Mouse (Mus musculus): ENCODE data around the gene Napa. TPM values are rescaled to one million over a fixed set of nuclear protein-coding genes. Genes with fewer than 3 reads are reported as not detected.

Napa gene
- polyA plus RNA-seq, 1 experiment from 2014 or later: 216 TPM

DNA sequence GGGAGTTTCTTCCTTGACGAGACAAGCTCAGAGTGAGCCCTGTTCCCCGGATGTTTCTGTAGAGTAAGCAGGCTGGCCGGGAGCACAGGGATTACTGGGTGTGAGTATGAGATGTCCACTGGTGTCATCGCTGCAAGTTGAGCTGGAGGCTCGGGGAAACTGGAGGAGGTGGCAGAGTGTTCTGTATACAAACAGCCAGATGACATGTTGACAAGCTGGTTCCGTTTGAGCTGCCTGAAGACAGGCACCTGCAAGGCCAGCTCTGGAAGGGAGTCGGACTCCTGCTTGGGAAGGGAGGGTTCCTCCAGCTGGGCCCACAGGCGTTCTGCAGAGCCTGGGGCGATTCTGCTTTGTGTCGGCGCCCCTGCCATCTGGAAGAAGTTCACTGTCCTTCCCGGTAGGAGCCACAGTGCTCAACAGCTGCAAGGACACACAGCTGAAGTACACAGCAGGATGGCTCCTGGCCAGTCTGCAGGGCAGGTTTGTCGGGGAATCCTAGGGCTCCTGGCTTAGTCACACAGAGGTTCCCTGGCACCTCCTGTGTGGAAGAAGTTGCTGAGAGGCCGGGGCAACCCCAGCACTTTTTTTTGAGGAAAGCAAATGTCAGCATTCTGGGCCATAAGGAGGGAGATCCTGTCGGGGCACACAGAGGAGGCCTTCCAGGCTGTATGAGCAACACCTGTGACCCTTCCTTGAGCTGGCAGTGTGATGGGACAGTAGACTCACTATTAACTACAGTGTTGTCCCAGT is 3.6 kb downstream of the Napa start:
- Histone ChIP-seq H3K36me3 (peaks cover 18% of the 10 kb centered on the region), H3K27ac (no peak overlapping the region; the same call in 1 of the 2 replicates), H3K27me3 (replicated peaks) (no peaks in the 10 kb centered on the region), H3K4me2 (replicated peaks) (no peak overlapping the region), H3K4me1 (peaks cover 38% of the 10 kb centered on the region), H3K9ac (no peak overlapping the region), H3K4me3 (no peak overlapping the region), H3K9me3 (no peaks in the 10 kb centered on the region)
- ATAC-seq (ENCODE audit: low FRiP score, low read depth): no peak
- WGBS: 74% methylated on average over 15 of the region's 15 CpGs

DNA sequence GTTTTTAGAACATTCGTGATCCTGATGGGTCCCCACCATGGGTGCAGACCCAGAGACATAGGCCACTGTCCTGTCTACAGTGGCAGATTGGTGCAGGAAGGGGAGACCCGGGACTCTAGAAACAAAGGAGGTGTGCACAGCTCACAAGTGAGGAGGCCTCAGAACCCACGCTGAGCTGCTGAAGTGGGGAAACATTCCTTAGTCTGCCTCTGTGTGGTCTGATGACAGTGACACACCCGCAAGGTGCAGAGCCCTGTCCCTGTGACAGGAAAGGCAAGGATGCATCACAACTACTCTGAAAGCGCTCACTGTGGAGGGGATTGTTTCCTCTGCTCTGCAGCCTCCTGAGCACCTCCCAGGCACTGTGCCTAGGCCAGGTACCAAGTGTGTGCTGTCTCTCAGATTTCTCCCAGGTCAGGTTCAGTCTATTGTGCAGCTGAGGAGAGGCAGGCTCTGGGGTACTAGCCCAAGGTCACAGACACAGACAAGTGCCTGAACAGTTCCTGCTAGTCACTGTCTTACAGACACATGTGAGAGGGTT is 4.5 kb downstream of the Napa start:
- no peaks in the 10 kb centered on the region for H3K9me3 ChIP-seq
- ATAC-seq (ENCODE audit: low FRiP score, low read depth): no peak
- no peak overlapping the region for H3K4me3 ChIP-seq
- H3K27ac ChIP-seq: 0 out of 2 replicates have a peak overlapping the region, but pooled peaks have one; percentile 32
- no peak overlapping the region for H3K9ac ChIP-seq
- H3K4me2 ChIP-seq (replicated peaks): no peak overlapping the region
- no peaks in the 10 kb centered on the region for H3K27me3 ChIP-seq (replicated peaks)
- H3K36me3 ChIP-seq: peaks cover 26% of the 10 kb centered on the region
- H3K4me1 ChIP-seq: peaks cover 38% of the 10 kb centered on the region
- 90% methylated on average over 5 of the region's 5 CpGs for WGBS

GRCm38 (mm10) chr7:16103760-16104159 is 5.5 kb downstream of the Napa start:
- peaks cover 36% of the 10 kb centered on the region for H3K36me3 ChIP-seq
- whole genome bisulfite sequencing: 77% methylated on average over 6 of the region's 6 CpGs
- no peaks in the 10 kb centered on the region for H3K27me3 ChIP-seq (replicated peaks)
- peaks cover 38% of the 10 kb centered on the region for H3K4me1 ChIP-seq
- ATAC-seq (ENCODE audit: low FRiP score, low read depth): peak; percentile 69
- no peak overlapping the region for H3K4me3 ChIP-seq
- 0 out of 2 replicates have a peak overlapping the region, but pooled peaks have one; percentile 4 for H3K4me2 ChIP-seq (replicated peaks)
- no peak overlapping the region; the same call in 1 of the 2 replicates for H3K27ac ChIP-seq
- H3K9ac ChIP-seq: no peak overlapping the region
- H3K9me3 ChIP-seq: no peaks in the 10 kb centered on the region

DNA sequence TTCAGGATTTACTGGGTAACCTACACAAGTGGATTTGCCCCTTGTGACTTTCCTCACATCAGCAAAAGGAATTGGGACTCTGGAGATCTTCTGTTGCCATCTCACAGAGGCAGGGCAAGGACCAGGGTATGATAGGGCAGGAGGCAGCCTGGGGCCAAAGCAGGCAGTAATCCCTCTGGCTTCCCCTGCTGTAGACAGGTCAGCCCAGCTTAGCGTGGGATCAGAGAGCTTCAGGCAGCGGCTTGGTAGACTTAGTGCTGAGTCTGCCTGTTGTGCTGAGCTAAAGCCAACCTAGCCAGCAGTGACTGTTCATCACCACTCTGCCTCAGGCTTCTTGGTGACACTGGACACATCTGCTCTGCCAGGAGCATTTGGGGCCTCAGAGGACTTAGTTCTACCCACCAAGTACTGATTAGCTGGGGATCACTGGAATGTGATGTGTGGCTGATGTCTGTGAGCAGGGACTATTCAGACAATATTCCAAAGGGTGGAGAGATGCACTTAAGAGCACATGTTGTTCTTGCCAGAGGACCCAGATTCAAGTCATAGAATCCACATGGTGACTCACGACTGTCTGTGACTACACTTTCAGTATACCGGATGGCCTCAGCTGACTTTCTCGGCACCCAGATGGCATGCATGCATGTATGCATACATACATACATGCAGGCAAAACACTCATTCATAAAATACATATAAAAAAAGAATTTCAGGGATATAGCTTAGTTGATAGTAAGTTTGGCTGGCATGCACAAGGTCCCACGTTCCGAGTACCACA is 6.5 kb downstream of the Napa start:
- Histone ChIP-seq H3K4me2 (replicated peaks) (no peak overlapping the region), H3K27me3 (replicated peaks) (no peaks in the 10 kb centered on the region), H3K4me3 (no peak overlapping the region), H3K9ac (peak overlapping the region; percentile 26; the same call in 1 of the 2 replicates), H3K27ac (no peak overlapping the region), H3K36me3 (peaks cover 46% of the 10 kb centered on the region), H3K9me3 (no peaks in the 10 kb centered on the region), H3K4me1 (peaks cover 29% of the 10 kb centered on the region)
- ATAC-seq (ENCODE audit: low FRiP score, low read depth): no peak
- WGBS: 92% methylated on average over 7 of the region's 7 CpGs

DNA sequence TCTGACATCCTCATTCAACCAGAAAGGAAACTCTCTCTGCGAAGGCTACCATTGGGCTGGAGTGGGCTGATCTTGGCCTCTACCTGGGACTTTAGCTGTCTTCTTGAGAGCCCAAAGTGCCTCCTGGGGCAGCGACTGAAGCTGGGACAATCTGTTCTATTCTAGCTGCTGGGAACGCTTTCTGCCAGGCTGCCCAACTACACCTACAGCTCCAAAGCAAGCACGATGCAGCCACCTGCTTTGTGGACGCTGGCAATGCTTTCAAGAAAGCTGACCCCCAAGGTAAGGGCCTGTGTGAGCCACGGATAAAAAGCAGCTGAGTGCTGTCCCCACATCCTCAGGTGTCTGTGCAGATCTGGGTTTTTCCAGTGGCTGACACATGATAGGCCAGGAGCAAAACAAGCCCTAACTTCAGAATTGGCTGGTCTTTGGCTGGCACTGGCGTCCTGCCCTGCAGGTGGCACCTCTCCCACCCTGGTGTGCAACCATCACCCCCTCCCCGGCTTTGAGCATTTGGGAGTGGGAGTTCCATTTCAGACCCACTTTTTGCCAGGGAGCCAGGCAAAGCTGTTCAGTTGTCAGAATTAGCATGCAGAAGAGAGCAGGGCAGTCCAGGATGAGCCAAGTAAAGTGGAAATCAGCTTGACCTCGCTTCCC is 10.8 kb downstream of the Napa start:
- Histone ChIP-seq H3K4me2 (replicated peaks) (no peak overlapping the region), H3K27ac (no peak overlapping the region), H3K36me3 (peaks cover 78% of the 10 kb centered on the region), H3K4me3 (no peak overlapping the region), H3K9me3 (no peaks in the 10 kb centered on the region), H3K9ac (no peak overlapping the region), H3K27me3 (replicated peaks) (no peaks in the 10 kb centered on the region), H3K4me1 (peaks cover 8% of the 10 kb centered on the region; the same call in 1 of the 2 replicates)
- ATAC-seq (ENCODE audit: low FRiP score, low read depth): no peak
- 93% methylated on average over 9 of the region's 9 CpGs for WGBS

DNA sequence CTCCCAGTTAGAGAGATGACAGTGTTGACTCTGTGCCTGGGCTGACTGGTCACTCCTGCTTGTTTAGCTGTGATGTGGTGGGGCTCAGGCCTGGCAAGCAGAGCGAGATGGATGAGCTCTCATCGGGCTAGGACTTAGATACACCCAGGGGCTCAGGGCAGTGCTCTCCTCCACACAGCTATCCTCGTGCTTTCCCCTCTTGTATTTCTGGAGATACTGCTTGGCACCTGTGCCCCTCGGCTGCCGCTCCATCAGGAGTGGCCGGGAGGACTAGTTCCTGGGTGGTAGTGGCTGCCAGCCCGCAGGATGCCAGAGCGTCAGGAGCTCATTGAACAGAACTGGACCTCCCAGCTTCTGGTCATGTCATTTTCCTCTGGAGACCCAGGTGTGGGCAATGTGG is 11.9 kb downstream of the Napa start:
- WGBS: 95% methylated on average over 8 of the region's 8 CpGs
- H3K9me3 ChIP-seq: no peaks in the 10 kb centered on the region
- no peaks in the 10 kb centered on the region for H3K27me3 ChIP-seq (replicated peaks)
- no peak for ATAC-seq (ENCODE audit: low FRiP score, low read depth)
- no peak overlapping the region for H3K27ac ChIP-seq
- no peak overlapping the region for H3K9ac ChIP-seq
- peaks cover 81% of the 10 kb centered on the region for H3K36me3 ChIP-seq
- no peak overlapping the region for H3K4me2 ChIP-seq (replicated peaks)
- H3K4me1 ChIP-seq: no peaks in the 10 kb centered on the region
- H3K4me3 ChIP-seq: no peak overlapping the region

DNA sequence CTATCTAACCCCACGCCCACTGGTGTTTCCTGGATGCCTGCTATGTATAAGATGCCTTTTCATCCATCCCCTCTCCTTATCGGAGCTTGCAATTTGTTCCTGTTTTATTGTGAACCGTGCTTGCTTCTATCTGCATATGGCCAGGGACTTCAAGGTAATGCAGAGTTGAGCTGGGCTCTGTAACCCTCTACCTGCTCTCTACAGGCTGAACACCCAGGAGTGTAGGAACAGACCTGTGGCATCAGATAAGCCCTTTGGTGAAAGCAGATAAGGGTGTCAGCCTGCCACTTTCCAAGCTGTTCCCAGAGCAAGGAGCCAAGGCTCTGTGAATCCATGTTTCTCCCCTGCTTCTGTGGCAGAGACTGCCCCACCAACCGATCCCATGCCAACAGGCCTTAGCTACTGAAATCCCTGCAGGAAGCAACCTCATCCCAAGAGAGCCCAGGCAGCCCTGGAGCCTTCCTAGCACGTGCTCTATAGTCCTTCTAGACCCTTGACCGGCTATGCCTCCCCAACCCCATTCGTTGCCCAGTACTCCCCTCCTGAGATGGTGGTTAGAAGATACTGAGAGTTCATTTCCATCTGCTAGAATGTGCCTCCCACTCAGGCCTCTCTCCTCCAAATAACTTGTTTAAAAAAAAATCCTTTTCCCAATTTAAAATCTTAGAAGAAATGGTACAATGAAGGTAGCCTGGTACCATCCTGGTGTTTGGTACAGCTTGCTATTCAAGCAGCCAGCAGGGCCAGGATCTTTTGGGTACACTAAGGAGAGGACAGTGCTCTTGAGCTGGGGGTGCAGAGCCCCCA is 13.2 kb downstream of the Napa start:
- WGBS: 89% methylated on average over 7 of the region's 7 CpGs

GRCm38 (mm10) chr7:16116418-16116817 is 18.2 kb downstream of the Napa start:
- Histone ChIP-seq H3K27me3 (replicated peaks) (no peaks in the 10 kb centered on the region), H3K27ac (no peak overlapping the region), H3K9ac (no peak overlapping the region), H3K4me2 (replicated peaks) (no peak overlapping the region), H3K36me3 (peaks cover 65% of the 10 kb centered on the region), H3K4me3 (no peak overlapping the region), H3K4me1 (peaks cover 7% of the 10 kb centered on the region; the same call in 1 of the 2 replicates), H3K9me3 (no peaks in the 10 kb centered on the region)
- no peak for ATAC-seq (ENCODE audit: low FRiP score, low read depth)
- WGBS: 90% methylated on average over 7 of the region's 7 CpGs

More for the DNA sequence above, 13.2 kb downstream of the Napa start:
- peaks cover 95% of the 10 kb centered on the region for H3K36me3 ChIP-seq
- H3K4me3 ChIP-seq: no peak overlapping the region
- H3K27me3 ChIP-seq (replicated peaks): no peaks in the 10 kb centered on the region
- no peak overlapping the region for H3K4me2 ChIP-seq (replicated peaks)
- ATAC-seq (ENCODE audit: low FRiP score, low read depth): no peak
- H3K9me3 ChIP-seq: no peaks in the 10 kb centered on the region
- H3K27ac ChIP-seq: no peak overlapping the region
- no peak overlapping the region for H3K9ac ChIP-seq
- no peaks in the 10 kb centered on the region for H3K4me1 ChIP-seq

DNA sequence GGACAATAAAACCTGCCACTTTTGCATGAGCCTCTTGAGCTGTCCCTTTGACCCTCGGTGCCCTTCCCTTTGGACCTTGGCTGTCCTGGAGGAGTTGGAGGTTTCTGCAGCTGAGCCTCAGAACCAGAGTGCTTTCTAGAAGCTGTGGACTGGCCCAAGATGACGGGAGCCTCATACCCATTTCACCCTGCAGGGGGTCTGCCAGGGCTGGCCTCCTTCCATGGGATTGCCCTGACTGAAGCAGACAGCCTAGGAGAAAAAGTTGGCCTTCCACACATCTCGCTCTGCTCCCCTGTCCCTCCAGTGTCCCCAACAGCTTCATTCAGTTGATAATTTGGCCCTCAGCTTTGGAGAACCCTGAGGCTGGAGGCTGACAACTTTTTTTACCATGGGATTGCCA is 18.8 kb downstream of the Napa start:
- no peak for ATAC-seq (ENCODE audit: low FRiP score, low read depth)
- no peak overlapping the region for H3K9ac ChIP-seq

GRCm38 (mm10) chr7:16119569-16120261 is 21.5 kb downstream of the Napa start, which contains the start of gene Kptn:
TSS of gene Kptn (plus strand) at chr7:16119895.
- ATAC-seq (ENCODE audit: low FRiP score, low read depth): peak; percentile 90
- Histone ChIP-seq H3K27me3 (replicated peaks) (no peaks in the 10 kb centered on the region), H3K4me2 (replicated peaks) (peak within 1 kb of the TSS; percentile 61), H3K4me1 (peaks cover 7% of the 10 kb centered on the region; the same call in 1 of the 2 replicates), H3K9ac (peak within 1 kb of the TSS; percentile 67), H3K9me3 (no peaks in the 10 kb centered on the region), H3K4me3 (peak within 1 kb of the TSS; percentile 71), H3K36me3 (peaks cover 38% of the 10 kb centered on the region), H3K27ac (no peak within 1 kb of the TSS)
- 2% methylated on average over 33 of the region's 33 CpGs for WGBS

More for the DNA sequence above, 18.8 kb downstream of the Napa start:
- Histone ChIP-seq H3K9me3 (no peaks in the 10 kb centered on the region), H3K27ac (no peak overlapping the region), H3K4me3 (no peak overlapping the region), H3K4me1 (peaks cover 7% of the 10 kb centered on the region; the same call in 1 of the 2 replicates), H3K4me2 (replicated peaks) (no peak overlapping the region), H3K27me3 (replicated peaks) (no peaks in the 10 kb centered on the region), H3K36me3 (peaks cover 59% of the 10 kb centered on the region)
- 83% methylated on average over 3 of the region's 3 CpGs for WGBS

- Histone ChIP-seq H3K4me2 (replicated peaks) (peak overlapping the region; percentile 61), H3K4me1 (peaks cover 7% of the 10 kb centered on the region; the same call in 1 of the 2 replicates), H3K9ac (peak overlapping the region; percentile 67; the same call in 1 of the 2 replicates), H3K27ac (no peak overlapping the region), H3K9me3 (no peaks in the 10 kb centered on the region), H3K4me3 (peak overlapping the region; percentile 71), H3K36me3 (peaks cover 33% of the 10 kb centered on the region), H3K27me3 (replicated peaks) (no peaks in the 10 kb centered on the region)
- peak; percentile 59; the same call in 1 of the 2 replicates for ATAC-seq (ENCODE audit: low FRiP score, low read depth)
- WGBS: 52% methylated on average over 9 of the region's 9 CpGs
Measured at GRCm38 (mm10) chr7:16120262-16120600, 22.0 kb downstream of the Napa start.

Measured in neural tube, embryonic 12.5 days (tissue).